Mouse (Mus musculus) frontal cortex, adult (tissue): ENCODE measurements at regions not wholly inside any gene's neighbourhood (a gene's known extent, or its start where the extent isn't known, plus 50 kb on each side); places are given as distances from the start of the nearest gene placed in this dataset.
A peak's percentile ranks its signal among the peaks of the same experiment; 100 is the strongest.

Source experiments
- ATAC-seq: cut with Nextera tagmentation; 2 replicates; pipeline ENCODE4 v1.9.2; 2017; ENCODE audit warnings: mild to moderate bottlenecking, moderate library complexity, mixed read lengths; ENCODE audit not compliant: low TSS enrichment

DNA sequence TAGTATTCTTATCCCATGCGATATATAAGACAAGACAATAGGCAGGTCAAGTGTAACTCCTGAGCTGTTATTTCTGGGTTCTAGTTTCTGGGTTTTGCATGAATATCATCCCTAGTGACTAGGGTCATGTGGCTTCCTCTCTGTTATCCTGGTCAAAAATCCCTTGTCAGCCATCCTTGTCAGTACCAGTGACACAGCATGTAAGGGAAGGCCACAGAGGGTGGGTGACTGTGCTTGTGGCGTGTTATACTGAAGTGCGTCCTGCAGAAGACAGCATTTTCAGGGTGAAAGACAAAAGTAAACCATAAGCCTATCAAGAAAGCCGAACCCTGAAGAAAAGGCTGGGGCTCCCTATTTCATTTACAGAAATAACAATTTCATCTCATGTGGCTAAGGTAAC, 50.7 kb upstream of the Echdc3 start:
- ATAC-seq: no peak

DNA sequence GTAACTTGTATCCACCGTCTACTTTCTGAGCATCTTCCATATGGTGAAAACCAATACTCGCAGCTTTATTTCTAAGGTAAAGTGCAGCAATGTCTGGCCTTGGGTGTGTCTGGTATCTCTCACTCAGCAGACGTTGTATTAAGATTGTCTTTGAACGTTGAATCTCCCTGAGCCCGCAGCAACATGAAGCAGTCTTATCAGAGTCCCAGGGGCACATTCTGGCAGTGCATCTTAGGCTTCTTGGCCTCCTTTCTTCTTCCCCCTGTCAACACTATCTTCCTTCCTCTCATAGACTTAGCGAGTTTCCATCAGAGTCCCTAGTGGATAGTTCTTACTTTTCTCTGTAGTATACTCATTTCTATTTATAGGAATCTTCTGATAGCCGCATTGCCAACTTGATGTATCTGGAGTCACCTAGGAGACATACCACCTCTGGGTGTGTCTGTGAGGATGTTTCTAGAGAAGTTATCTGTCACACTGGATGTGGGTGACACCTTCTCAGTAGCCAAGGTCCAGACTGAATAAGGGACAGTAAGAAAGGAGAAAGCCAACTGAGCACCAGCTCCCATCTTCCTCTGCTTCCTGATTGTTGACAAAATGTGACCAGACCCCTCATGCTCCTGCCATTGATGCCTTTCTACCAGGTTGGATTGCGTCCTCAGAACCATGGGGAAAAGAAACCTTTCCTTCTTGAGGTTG, 51.4 kb upstream of the Echdc3 start:
- no peak for ATAC-seq

DNA sequence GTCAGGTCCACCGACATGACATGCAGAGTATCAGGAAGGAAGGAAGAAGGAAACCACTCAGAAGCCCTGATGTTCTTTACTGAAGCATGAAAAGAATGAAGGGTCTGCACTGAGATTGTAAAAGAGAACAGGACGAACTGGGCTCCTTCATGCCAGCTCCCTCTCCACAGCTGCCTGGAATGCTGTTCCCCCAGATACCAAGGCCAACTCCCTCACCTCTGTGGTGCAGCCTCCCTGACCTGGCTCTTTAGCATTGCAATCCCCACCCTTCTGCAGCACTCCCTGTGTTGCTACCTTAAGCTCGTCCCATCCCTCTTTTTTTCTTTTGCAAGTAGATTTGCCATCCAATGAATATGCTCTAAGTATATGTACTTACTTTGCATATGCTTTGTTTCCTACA, 52.3 kb upstream of the Echdc3 start:
- no peak for ATAC-seq

DNA sequence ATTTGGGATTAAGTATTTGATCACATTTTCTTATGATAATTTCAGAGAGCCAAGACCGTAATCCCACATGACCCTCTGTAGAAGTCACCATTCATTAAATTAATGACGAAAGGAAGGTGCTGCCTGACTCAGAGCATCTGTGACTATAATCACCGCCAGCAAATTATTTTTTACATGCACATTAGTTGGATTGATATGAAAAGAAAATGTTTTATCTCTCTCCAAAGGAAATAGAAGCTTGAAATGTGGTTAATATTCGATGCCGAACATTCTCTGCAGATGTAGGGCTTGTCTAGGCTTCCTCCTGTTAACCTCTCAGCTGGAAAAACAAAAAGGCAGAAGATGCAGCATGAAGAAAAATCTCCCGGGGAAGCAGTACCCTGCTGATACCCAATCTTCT, 54.2 kb upstream of the Echdc3 start:
- no peak for ATAC-seq

DNA sequence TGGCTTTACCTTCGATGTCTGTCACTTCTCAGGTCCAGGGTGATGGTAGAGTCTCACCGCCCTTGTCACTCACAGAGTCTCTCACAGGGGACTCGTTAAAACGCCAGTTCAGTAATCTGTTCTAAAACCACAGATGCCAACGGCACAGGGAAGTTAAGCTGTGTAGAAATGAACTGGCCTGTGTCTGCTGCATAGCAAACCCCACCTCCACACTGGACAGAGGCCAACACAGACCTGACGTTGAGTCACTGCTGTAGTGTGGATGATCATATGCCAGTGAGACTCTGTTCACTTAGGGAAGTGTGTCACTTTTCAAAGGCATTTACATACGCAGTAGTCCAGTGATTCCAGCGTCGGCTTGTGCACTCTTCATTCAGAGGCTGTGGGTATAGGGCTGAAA, 54.7 kb upstream of the Echdc3 start:
- peak; percentile 85 for ATAC-seq

DNA sequence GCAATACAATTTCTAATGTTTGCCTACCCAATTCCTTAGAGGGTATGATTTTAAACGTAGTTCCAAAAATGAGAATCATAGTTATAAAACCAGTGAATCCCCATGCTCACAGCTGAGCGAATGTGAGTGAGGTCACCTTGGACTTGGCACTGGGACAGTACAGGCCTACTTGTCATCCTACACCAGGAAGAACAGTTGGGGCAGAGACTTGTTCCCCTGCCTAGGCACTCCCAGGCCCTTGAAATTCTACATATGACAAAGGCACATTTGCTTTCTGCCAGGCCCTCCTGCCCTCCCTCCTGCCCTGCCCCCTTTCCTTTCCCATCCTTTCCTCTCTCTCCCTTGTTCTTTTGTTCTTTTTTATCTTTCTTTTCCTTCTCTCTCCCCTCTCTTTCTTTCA, 50.0 kb upstream of the Usp6nl start:
- no peak for ATAC-seq
